Mouse (Mus musculus): Measurements from ENCODE around the gene Mctp1.

DNA sequence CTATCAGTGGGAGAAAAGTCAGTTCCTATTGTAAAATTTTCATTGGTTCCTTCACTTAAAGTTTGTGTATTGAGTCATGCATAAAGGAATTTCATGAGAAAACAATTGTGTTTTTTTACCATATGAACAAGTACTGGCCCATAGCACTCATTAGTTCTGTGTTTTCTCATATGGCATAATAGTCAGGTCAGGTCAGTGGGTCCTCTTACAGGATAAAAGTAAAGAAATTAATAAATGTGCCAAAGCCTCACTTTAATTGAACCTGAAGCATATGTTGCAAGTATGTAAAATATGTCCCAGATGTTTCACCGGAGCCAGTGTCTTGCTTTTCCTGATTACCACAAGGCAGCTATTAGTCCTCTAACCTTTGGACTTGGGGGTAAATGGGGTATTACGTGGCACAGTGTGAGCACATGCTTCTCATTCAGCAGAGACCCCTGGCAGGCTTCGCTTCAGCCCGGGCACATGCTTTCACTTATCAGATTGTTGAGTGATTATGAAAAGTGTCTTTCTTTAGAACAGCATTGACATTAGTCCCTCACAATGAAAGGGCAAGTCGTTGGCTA is 543.6 kb downstream of the Mctp1 start:
- TF ChIP-seq CTCF (IDR thresholded peaks at IDR 0.05; ENCODE audit: control insufficient read depth, insufficient read depth, low read length) (no peak), POLR2A (IDR thresholded peaks at IDR 0.05; ENCODE audit: borderline replicate concordance, control insufficient read depth, low read depth, low read length) (no peak)
